ENCODE assay signal across 8 mouse cellular contexts in the genomic region with DNA sequence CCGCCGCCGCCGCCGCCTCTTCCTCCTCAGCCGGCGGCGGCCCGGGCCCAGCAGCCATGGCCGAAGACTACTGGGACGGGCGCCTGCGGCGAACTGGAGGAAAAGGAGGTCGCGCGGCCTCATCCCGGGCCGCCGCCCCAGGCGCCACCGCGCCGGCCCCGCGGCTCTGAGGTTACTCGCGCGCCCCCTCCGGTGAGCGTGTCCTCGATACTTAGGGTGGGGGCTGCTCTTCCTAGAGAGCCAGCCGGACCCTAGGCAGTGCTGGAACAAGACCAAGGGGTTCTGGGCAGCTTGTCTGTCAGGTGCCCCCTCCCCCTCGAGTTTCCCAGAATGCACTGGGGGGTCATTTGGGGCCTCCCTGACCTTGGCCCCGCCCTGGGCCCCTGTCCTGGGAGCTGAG. TPM values are rescaled to one million over a fixed set of nuclear protein-coding genes. Genes with fewer than 3 reads are reported as not detected.
DNase-seq lines count a peak whose midpoint lies in the region; ATAC-seq and TF ChIP-seq lines count a peak whose summit lies in the region.

No protein-coding gene starts in this region.

- no peaks in the 10 kb centered on the region for H3K27me3 ChIP-seq in E14TG2a.4 (ENCODE audit: insufficient read depth, low read length)
- H3K27me3 ChIP-seq in forebrain, embryonic 12.5 days = no peaks in the 10 kb centered on the region
- H3K27me3 ChIP-seq in heart, embryonic 16.5 days (ENCODE audit: control insufficient read depth, insufficient read depth, low read length) = no peaks in the 10 kb centered on the region
- H3K27me3 ChIP-seq in liver, embryonic 15.5 days = no peaks in the 10 kb centered on the region
- H3K27me3 ChIP-seq in neural tube, embryonic 11.5 days (ENCODE audit: control insufficient read depth, insufficient read depth, low read length) = no peaks in the 10 kb centered on the region

- TF ChIP-seq CTCF in E14TG2a.4 (conservative IDR thresholded peaks at IDR 0.05; ENCODE audit: low read length) = no peak

- no peaks in the 10 kb centered on the region for H3K9me3 ChIP-seq in E14TG2a.4 (ENCODE audit: low read length)
- no peaks in the 10 kb centered on the region; the same call in 1 of the 2 replicates for H3K9me3 ChIP-seq in forebrain, embryonic 12.5 days
- no peaks in the 10 kb centered on the region for H3K9me3 ChIP-seq in heart, embryonic 16.5 days (replicated peaks; ENCODE audit: control insufficient read depth, low read length)
- H3K9me3 ChIP-seq in liver, embryonic 15.5 days (replicated peaks) = no peaks in the 10 kb centered on the region
- H3K9me3 ChIP-seq in neural tube, embryonic 11.5 days (ENCODE audit: control insufficient read depth, low read length) = no peaks in the 10 kb centered on the region

- H3K4me2 ChIP-seq in forebrain, embryonic 12.5 days = peak overlapping the region; percentile 62
- peak overlapping the region; percentile 72 for H3K4me2 ChIP-seq in heart, embryonic 16.5 days (ENCODE audit: low read depth, low read length)
- H3K4me2 ChIP-seq in liver, embryonic 15.5 days = peak overlapping the region; percentile 83
- peak overlapping the region; percentile 57 for H3K4me2 ChIP-seq in neural tube, embryonic 11.5 days (ENCODE audit: low read depth)

- peaks cover 40% of the 10 kb centered on the region for H3K36me3 ChIP-seq in E14TG2a.4 (ENCODE audit: insufficient read depth, low read length)
- peaks cover 13% of the 10 kb centered on the region for H3K36me3 ChIP-seq in forebrain, embryonic 12.5 days (replicated peaks)
- H3K36me3 ChIP-seq in heart, embryonic 16.5 days (ENCODE audit: control insufficient read depth, insufficient read depth) = peaks cover 7% of the 10 kb centered on the region
- peaks cover 18% of the 10 kb centered on the region for H3K36me3 ChIP-seq in liver, embryonic 15.5 days (replicated peaks)
- H3K36me3 ChIP-seq in neural tube, embryonic 11.5 days (ENCODE audit: control insufficient read depth, insufficient read depth, low read length) = peaks cover under 1% of the 10 kb centered on the region; the same call in 1 of the 2 replicates

- H3K4me1 ChIP-seq in E14TG2a.4 (replicated peaks; ENCODE audit: low read depth, low read length) = peaks cover 35% of the 10 kb centered on the region
- peaks cover 16% of the 10 kb centered on the region for H3K4me1 ChIP-seq in forebrain, embryonic 12.5 days
- peaks cover 18% of the 10 kb centered on the region for H3K4me1 ChIP-seq in heart, embryonic 16.5 days (ENCODE audit: control insufficient read depth, insufficient read depth, low read length)
- H3K4me1 ChIP-seq in liver, embryonic 15.5 days (replicated peaks) = peaks cover 28% of the 10 kb centered on the region
- H3K4me1 ChIP-seq in neural tube, embryonic 11.5 days (ENCODE audit: control insufficient read depth, insufficient read depth, low read length) = peaks cover 4% of the 10 kb centered on the region; the same call in 1 of the 2 replicates

- peak; percentile 37 for DNase-seq in c-Kit-positive CD71-positive TER-119-positive erythroid progenitor cells, embryonic 14.5 days (ENCODE audit: low spot score)
- peak; percentile 62 to 79 for DNase-seq in kidney, postnatal 36 days
- peak; percentile 74 for DNase-seq in neural tube, embryonic 11.5 days (ENCODE audit: low spot score)
- peak; percentile 81 for DNase-seq in testis, postnatal 10 days (ENCODE audit: low spot score)

- peak overlapping the region; percentile 74 for H3K9ac ChIP-seq in forebrain, embryonic 12.5 days
- H3K9ac ChIP-seq in heart, embryonic 16.5 days (ENCODE audit: low read length) = peak overlapping the region; percentile 90
- H3K9ac ChIP-seq in liver, embryonic 15.5 days = peak overlapping the region; percentile 84
- H3K9ac ChIP-seq in neural tube, embryonic 11.5 days (ENCODE audit: low read length) = peak overlapping the region; percentile 83

- H3K4me3 ChIP-seq in E14TG2a.4 (replicated peaks; ENCODE audit: low read length) = peak overlapping the region; percentile 85
- peak overlapping the region; percentile 65 for H3K4me3 ChIP-seq in forebrain, embryonic 12.5 days (replicated peaks)
- peak overlapping the region; percentile 78 for H3K4me3 ChIP-seq in heart, embryonic 16.5 days (ENCODE audit: low read length)
- H3K4me3 ChIP-seq in liver, embryonic 15.5 days (replicated peaks) = peak overlapping the region; percentile 79
- H3K4me3 ChIP-seq in neural tube, embryonic 11.5 days (ENCODE audit: low read depth, low read length) = peak overlapping the region; percentile 65

- WGBS in forebrain, embryonic 12.5 days = 16% methylated on average over 27 of the region's 35 CpGs
- 4% methylated on average over 22 of the region's 35 CpGs for WGBS in heart, embryonic 16.5 days
- WGBS in liver, embryonic 15.5 days (ENCODE audit: insufficient replicate concordance) = 16% methylated on average over 33 of the region's 35 CpGs
- WGBS in neural tube, embryonic 11.5 days = 4% methylated on average over 21 of the region's 35 CpGs

- peak; percentile 64 for ATAC-seq in forebrain, embryonic 12.5 days (ENCODE audit: low FRiP score)
- ATAC-seq in heart, embryonic 16.5 days (replicated peaks; ENCODE audit: extremely low read depth, insufficient read depth, low FRiP score) = peak; percentile 52
- peak; percentile 38 for ATAC-seq in liver, embryonic 15.5 days (ENCODE audit: insufficient read depth)
- peak; percentile 63 for ATAC-seq in neural tube, embryonic 11.5 days (ENCODE audit: insufficient read depth, low FRiP score, low TSS enrichment)

- H3K27ac ChIP-seq in forebrain, embryonic 12.5 days = peak overlapping the region; percentile 98
- H3K27ac ChIP-seq in heart, embryonic 16.5 days (ENCODE audit: low read length) = peak overlapping the region; percentile 98
- peak overlapping the region; percentile 93 for H3K27ac ChIP-seq in liver, embryonic 15.5 days (replicated peaks)
- H3K27ac ChIP-seq in neural tube, embryonic 11.5 days (ENCODE audit: low read depth, low read length) = peak overlapping the region; percentile 89

RNA-seq across cellular contexts. Expression of a gene that starts 0.9 kb away (rescaled TPM):
- polyA plus RNA-seq in forebrain, embryonic 12.5 days (2016; fragmentation: Nextera tagmentation; extraction: Ambion mirVana) = 136 and 142 TPM in 2 replicates
- polyA plus RNA-seq in heart, embryonic 16.5 days (2015; fragmentation: Nextera tagmentation; extraction: Ambion mirVana) = 112 and 118 TPM in 2 replicates
- polyA plus RNA-seq in liver, embryonic 15.5 days (2015; fragmentation: Nextera tagmentation; extraction: Ambion mirVana) = 34.3 and 37.4 TPM in 2 replicates
- 123 and 126 TPM in 2 replicates for polyA plus RNA-seq in neural tube, embryonic 11.5 days (2014; fragmentation: Nextera tagmentation; extraction: Ambion mirVana)

RNA-seq across cellular contexts. Expression of a gene that starts 15.1 kb away (rescaled TPM):
- polyA plus RNA-seq in forebrain, embryonic 12.5 days (2016; fragmentation: Nextera tagmentation; extraction: Ambion mirVana) = 72.8 and 77.7 TPM in 2 replicates
- polyA plus RNA-seq in heart, embryonic 16.5 days (2015; fragmentation: Nextera tagmentation; extraction: Ambion mirVana) = 35.0 and 35.2 TPM in 2 replicates
- 6.0 and 6.1 TPM in 2 replicates for polyA plus RNA-seq in liver, embryonic 15.5 days (2015; fragmentation: Nextera tagmentation; extraction: Ambion mirVana)
- polyA plus RNA-seq in neural tube, embryonic 11.5 days (2014; fragmentation: Nextera tagmentation; extraction: Ambion mirVana) = 85.9 and 95.5 TPM in 2 replicates

RNA-seq across cellular contexts. Expression of a gene that starts 30.5 kb away (rescaled TPM):
- polyA plus RNA-seq in forebrain, embryonic 12.5 days (2016; fragmentation: Nextera tagmentation; extraction: Ambion mirVana) = 336 and 380 TPM in 2 replicates
- polyA plus RNA-seq in heart, embryonic 16.5 days (2015; fragmentation: Nextera tagmentation; extraction: Ambion mirVana) = 164 and 172 TPM in 2 replicates
- 92.2 and 98.5 TPM in 2 replicates for polyA plus RNA-seq in liver, embryonic 15.5 days (2015; fragmentation: Nextera tagmentation; extraction: Ambion mirVana)
- 324 and 355 TPM in 2 replicates for polyA plus RNA-seq in neural tube, embryonic 11.5 days (2014; fragmentation: Nextera tagmentation; extraction: Ambion mirVana)

Comparison
In these comparisons a context has a peak if more than half of its experiments do, and no peak if none do; other contexts are left out.
1. Peak in every context shown above with its lines: DNase-seq, ATAC-seq, H3K4me3 ChIP-seq and H3K27ac ChIP-seq.